Mouse (Mus musculus): ENCODE data around the gene Slc34a3.

DNA sequence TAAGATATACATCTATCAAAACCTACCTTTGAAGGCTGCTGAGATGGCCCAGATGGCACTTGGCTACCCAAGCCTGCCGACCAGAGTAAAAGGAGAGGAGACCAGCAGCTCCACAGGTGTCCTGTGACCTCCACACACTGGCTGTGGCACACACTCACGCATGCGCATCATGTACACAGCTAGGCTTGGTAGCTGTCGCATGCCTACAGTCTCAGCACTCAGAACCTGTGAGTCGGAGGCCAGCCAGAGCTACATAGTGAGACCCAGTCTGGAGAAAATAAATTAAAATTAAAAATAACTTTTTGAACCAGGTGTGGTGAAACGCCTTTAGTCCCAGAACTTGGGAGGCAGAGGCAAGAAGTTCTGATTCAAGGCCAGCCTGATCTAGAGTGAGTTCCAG, 46.3 kb downstream of the Slc34a3 start:
- TF ChIP-seq CTCF (IDR thresholded peaks at IDR 0.05; ENCODE audit: borderline replicate concordance, extremely low read depth, insufficient read depth, insufficient read length): no peak
- TF ChIP-seq POLR2A (IDR thresholded peaks at IDR 0.05; ENCODE audit: borderline replicate concordance, extremely low read depth, insufficient read depth, insufficient read length, poor library complexity, severe bottlenecking): no peak
